Mouse (Mus musculus): ENCODE measurements around the gene Nova2. TPM values are rescaled to one million over a fixed set of nuclear protein-coding genes. Genes with fewer than 3 reads are reported as not detected.
A peak's percentile ranks its signal among the peaks of the same experiment; 100 is the strongest.

The Nova2 gene
- total RNA-seq (2021), result 1 to 10 TPM; 4.8 to 7.7 TPM

GRCm38 (mm10) chr7:18925162-18925938, at the start of gene Nova2:
TSS of gene Nova2 (plus strand) at chr7:18925888.
- DNase-seq, result peak; percentile 81 to 84
- intact Hi-C loops (cut with DNase I), result no loop called here

GRCm38 (mm10) chr7:18878691-18879090, 47.0 kb upstream of the Nova2 start:
- DNase-seq, result no peak
- intact Hi-C loops (cut with DNase I), result no loop called here

DNA sequence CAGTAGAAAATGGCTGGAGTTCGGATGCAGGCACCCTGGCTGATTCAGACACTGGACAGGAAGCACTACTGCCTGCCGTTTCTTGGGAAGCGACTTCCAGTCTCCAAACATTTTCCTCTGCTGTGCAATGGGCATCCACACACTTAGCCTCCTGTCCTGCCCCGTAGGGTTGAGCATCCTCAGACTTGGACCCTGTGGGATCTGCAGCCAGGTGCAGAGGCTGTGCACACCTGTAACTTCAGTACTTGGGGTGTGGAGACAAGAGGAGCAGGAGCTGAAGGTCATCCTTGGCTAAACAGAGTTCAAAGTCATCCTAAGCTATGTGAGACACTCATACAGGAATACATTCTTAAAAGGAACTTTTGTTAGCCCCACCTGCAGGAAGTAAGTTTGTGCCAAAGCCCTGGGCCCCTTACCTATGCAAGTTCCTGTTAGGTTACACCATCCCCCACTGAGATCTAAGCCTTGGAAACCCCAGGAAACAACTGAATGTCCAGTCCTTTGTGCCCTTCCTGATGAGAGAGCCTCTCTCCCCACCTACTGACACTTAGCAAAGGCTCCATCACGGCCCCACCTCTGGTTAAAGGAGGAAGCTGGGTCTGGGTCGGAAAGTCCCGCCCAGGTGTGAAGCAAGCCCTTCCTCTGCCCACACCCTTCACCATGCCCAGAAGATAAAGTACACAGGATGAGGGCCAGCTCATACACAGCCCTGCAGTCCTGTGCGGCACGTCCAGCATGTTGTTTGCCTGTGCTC, 41.5 kb upstream of the Nova2 start:
- DNase-seq, result no peak
- intact Hi-C loops (cut with DNase I), result no loop called here

GRCm38 (mm10) chr7:18884745-18885422, 40.8 kb upstream of the Nova2 start:
- DNase-seq, result no peak

GRCm38 (mm10) chr7:18886963-18887362, 38.7 kb upstream of the Nova2 start:
- DNase-seq, result no peak
- intact Hi-C loops (cut with DNase I), result no loop called here

More at GRCm38 (mm10) chr7:18884745-18885422, 40.8 kb upstream of the Nova2 start:
- intact Hi-C loops (cut with DNase I), result no loop called here

DNA sequence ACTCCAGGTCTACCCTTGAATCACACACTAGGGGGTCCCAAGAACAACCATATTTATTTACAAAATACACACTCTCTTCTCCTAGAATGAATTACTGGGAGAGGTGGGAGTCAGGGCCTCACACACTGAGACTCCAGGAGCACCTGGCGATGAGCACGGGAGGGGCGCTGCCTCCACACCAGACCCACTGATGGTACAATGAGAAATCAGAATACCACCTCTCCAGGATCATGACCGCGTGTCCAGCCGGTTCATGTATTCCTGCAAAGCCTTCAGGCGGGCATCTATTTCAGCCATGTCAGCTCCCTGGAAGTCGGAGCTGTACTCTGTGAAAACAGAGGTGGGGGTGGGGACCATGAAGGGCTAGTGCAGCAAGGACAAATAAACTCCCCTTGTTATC, 34.8 kb upstream of the Nova2 start:
- DNase-seq, result no peak
- intact Hi-C loops (cut with DNase I), result loop anchor here (10.0 kb wide), 1 partner anchor 114 kb away; the partner anchor contains the start of gene Irf2bp1

DNA sequence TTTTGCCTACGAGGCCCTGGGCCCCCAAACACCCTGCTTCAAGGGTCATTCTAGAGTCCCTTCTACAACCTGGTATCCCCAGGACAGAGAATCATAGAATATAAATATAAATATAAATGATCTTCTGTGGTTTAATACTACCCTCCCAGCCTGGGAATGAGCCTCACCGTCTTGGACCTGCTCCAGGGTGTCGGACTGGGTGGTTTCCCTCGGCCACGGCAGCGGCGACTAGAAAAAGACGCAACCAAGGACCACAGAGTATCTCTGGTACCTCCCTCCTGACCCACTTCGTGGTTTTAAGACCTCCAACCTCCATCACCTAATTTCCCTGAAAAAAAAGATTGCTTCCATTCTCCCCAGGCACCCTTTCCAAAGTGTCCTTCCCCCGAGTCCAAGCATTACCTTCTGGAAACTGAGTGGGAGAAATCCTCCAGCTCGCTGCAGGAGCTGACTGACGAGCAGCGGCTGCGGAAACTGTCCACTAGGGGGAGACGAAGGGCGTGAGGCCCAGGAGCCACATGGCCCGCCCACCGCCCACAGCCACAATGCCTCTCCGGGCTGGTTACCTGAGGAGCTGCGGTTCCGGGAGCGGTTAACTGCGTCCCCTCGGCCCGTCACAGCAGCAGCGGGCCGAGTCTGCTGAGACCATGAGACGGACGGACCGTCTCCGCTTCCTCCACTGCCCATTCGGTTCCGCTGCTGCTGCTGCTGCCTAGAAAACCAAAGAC, 33.7 kb upstream of the Nova2 start:
- DNase-seq, result peak; percentile 84 to 86
- intact Hi-C loops (cut with DNase I), result loop anchor here (10.0 kb wide), 1 partner anchor 113 kb away; the partner anchor contains the start of gene Irf2bp1

GRCm38 (mm10) chr7:18893009-18893408, 32.7 kb upstream of the Nova2 start:
- no peak for DNase-seq
- intact Hi-C loops (cut with DNase I), result loop anchor here (10.0 kb wide), 1 partner anchor 112 kb away; the partner anchor contains the start of gene Irf2bp1

- intact Hi-C loops (cut with DNase I), result loop anchor here (10.0 kb wide), 1 partner anchor 111 kb away; the partner anchor contains the start of gene Irf2bp1
Measured at GRCm38 (mm10) chr7:18893651-18894430, 31.8 kb upstream of the Nova2 start.

GRCm38 (mm10) chr7:18896536-18896935, 29.2 kb upstream of the Nova2 start:
- peak in 1 of 2 experiments; percentile 48 for DNase-seq
- intact Hi-C loops (cut with DNase I), result loop anchor here (10.0 kb wide), 1 partner anchor 108 kb away; the partner anchor contains the start of gene Irf2bp1

More at GRCm38 (mm10) chr7:18893651-18894430, 31.8 kb upstream of the Nova2 start:
- DNase-seq, result peak; percentile 40 to 53

DNA sequence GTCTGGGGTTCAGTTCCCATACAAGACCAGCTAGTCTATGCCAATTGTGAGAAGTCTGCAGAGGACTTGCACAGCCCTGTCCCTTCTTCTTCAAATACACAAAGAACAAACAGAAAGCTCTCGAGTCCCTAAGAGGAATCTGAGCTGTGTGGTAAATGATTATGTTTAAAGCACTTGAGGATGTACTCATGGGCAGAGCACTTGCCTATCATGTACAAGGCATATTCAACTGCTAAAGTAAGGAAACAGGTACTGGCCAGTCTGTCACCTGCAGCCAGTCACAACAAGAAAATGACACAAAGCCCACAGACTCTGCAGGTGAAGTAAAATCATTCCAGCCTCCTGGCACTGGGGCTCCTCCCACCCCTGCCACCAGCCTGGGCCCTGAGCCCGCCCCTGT, 25.2 kb upstream of the Nova2 start:
- intact Hi-C loops (cut with DNase I), result no loop called here
- no peak for DNase-seq

GRCm38 (mm10) chr7:18902486-18902885, 23.2 kb upstream of the Nova2 start:
- no peak for DNase-seq
- intact Hi-C loops (cut with DNase I), result no loop called here

DNA sequence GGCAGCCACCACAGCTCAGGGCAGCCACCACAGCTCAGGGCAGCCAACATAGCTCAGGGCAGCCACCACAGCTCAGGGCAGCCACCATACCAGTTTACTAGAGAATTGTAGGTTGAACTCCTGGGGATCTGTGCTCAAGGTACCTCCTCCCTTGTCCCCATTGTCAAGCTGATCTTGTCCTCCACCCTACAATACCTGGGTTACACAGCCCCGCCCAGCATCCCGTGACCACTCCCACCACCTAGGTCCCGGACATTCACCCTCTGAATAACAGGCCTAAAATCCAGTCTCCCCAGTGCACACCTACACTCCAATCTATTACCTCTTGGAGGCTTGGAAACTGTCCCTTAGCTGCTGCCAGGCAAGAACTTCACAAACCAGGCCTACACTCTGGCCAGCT, 20.7 kb upstream of the Nova2 start:
- DNase-seq, result no peak
- intact Hi-C loops (cut with DNase I), result no loop called here

GRCm38 (mm10) chr7:18909797-18910196, 15.9 kb upstream of the Nova2 start:
- intact Hi-C loops (cut with DNase I), result no loop called here
- no peak for DNase-seq

DNA sequence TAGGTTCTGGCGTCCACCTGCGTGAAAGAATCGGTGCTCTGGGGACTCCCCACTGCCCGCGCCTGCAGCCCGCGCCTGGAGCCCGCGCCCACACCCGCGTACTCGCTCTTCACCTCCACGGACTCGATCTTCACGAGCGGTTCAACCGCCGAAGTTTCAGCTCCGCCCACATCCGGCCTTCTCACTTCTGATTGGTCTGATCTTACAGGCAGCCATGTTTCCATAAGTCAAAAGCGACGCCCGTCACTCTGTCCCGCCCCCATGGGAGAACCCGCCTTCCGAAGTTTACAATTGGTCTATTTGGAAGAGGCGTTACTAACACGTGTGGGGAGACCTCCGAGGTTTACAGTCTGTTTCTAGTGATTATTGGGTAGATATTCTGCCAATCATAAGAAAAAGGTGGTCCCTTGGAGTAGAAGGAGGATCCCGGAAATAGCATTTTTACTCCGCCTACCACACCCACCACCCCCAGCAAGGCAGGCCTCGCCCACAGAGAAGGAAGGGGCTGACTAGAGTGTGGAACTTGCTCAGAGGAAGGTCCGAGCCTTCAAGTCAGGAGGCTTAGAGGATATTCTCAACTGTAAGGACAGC, 15.4 kb upstream of the Nova2 start, which contains the start of gene Ccdc61:
TSS of gene Ccdc61 (minus strand) at position 175 of the 591 bp plus-strand sequence.
- intact Hi-C loops (cut with DNase I), result no loop called here
- DNase-seq, result peak; percentile 96 to 98

DNA sequence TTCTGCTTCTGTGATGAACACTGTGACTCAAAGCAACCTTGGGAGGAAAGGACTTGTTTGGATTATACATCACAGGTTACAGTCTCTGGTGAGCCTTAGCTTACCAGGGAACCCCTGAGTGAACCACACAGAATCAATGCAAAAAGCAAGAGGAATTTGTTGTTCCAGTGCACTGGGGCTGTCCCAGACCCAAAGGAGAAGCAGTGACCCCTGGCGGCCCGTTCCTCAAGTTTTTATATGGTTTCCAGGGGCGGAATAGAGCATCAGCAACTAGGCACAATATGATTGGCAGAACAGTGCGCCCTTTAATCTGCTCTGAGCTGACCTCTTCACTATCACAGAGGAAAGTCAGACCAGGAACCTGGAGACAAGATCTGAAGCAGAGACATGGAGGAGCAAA, 9.4 kb upstream of the Nova2 start:
- intact Hi-C loops (cut with DNase I), result no loop called here
- DNase-seq, result no peak

GRCm38 (mm10) chr7:18917931-18918330, 7.8 kb upstream of the Nova2 start:
- intact Hi-C loops (cut with DNase I), result no loop called here

DNA sequence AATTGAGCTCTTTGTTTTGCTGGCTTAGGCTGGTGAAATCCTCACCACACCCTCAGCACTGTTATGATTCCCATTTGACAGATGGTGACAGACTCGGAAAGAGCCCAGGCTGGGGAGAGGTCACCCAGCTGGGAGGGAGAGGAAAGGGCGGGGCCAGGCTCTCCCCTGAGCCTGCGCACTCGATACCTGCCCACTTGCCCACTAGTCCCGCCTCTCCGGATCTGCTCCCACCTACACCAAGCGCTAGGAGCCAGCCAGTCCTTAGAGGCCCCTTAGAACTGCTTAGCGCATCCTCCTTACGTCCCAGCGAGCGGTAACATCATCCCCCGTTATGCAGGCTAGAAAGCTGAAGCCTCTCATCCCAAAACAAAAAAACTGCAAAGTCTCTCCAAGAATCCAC, 4.6 kb upstream of the Nova2 start:
- peak; percentile 63 to 68 for DNase-seq
- intact Hi-C loops (cut with DNase I), result no loop called here

More at GRCm38 (mm10) chr7:18917931-18918330, 7.8 kb upstream of the Nova2 start:
- DNase-seq, result no peak

DNA sequence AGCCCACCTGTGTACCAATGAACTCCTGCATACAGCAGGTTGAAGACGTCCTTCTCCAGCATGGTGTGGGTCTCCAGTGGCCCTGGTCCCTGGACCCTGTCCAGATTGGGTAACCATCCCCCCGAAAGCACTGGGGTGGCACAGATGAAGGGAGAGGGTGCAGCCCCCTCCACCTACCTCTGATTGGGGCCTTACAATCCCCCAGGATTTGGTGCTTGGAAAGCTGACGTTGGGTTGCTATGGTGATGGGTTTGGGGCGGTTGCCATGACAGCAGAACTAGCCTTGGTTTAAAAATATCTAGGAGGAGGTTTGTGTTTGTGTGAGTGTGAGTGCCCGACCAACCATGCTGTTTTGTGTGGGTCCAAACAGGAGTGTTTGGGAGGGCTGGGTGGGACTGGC, 2.9 kb upstream of the Nova2 start:
- DNase-seq, result no peak
- intact Hi-C loops (cut with DNase I), result no loop called here
